Mouse (Mus musculus) E14TG2a.4 (cell line): ENCODE measurements at regions not wholly inside any gene's neighbourhood (a gene's known extent, or its start where the extent isn't known, plus 50 kb on each side); places are given as distances from the start of the nearest gene placed in this dataset.

Experiments
- CTCF ChIP-seq: conservative IDR thresholded peaks from 2 replicates; pipeline ENCODE4 v1.5.1; 2014; ENCODE audit warnings: low read length
- POU5F1 ChIP-seq: IDR thresholded peaks from 2 replicates; pipeline ENCODE4 v1.6.1; 2014; ENCODE audit warnings: low read length, borderline replicate concordance

DNA sequence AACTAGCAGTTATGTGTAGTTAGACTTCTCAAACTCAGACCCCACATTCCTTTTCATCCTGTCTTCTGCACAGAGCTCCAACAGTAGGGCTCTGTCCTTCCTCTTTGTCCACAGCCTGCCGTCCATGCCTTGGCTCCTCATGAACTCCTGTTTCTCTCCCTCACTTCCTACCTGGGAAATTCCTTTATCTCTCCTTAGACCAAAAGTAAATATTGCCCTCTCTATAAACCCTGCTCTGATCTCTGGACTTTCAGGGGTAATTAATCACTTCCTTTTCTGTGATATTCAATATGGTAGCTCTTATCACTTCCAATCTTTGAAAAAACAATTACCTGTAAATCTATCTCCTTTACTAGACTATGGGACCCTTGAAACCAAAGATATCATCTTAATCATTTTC lies 576.1 kb downstream of the Nfib start:
- TF ChIP-seq POU5F1 (no peak), CTCF (no peak)
